Mouse (Mus musculus): Measurements from ENCODE around the gene Cep295. TPM values are rescaled to one million over a fixed set of nuclear protein-coding genes. Genes with fewer than 3 reads are reported as not detected.
"Not testable (repeated sequence)": the region's sequence is repeated elsewhere in the genome, so short reads cannot be mapped to it uniquely, and the experiment has no call there.

Cep295 gene
- polyA plus RNA-seq, 1 experiment from 2014 or later: 9.7 TPM

DNA sequence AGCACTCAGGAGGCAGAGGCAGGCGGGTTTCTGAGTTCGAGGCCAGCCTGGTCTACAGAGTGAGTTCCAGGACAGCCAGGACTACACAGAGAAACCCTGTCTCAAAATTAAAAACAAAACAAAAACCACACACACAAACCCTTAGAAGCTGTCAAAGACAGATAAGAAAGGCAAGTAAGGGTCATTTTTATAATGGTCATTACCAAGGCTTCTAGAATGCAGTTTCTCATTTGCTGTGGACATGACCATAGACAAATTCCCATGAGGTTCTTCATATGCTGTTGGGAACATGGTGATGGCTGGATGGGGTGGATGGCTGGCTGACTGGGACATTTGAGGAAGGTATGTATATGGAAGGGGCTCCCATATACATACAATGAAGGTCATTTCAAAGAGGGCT is 41.3 kb downstream of the Cep295 start:
- not testable (repeated sequence) for H3K27ac ChIP-seq; H3K79me2 ChIP-seq (ENCODE audit: inconsistent target)
- peaks cover 38% of the 10 kb centered on the region for H3K36me3 ChIP-seq (ENCODE audit: inconsistent target)

DNA sequence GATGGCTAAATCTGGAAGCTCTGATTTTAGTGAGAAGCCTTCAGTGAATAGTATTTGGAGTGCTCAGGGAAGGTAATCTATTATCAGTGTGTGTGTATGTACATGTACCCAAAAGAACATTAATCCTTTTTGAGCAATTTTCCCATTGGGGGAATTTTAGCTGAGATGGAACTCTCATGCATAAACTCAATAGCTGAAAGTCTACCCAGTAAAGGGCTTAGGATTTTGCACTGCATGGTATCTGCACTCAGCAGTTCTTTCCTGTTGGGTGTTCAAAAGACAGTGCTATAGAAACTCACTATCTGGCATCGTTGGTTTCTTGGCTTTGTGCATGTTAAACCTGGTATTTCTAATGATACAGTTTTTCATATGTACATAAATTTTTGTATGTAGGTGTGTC is 43.0 kb downstream of the Cep295 start:
- Histone ChIP-seq H3K27ac (no peak overlapping the region), H3K36me3 (ENCODE audit: inconsistent target) (peaks cover 48% of the 10 kb centered on the region), H3K4me3 (ENCODE audit: inconsistent target) (no peak overlapping the region), H3K79me2 (ENCODE audit: inconsistent target) (peaks cover 24% of the 10 kb centered on the region)
- 100% methylated on average over 1 of the region's 1 CpGs for WGBS (ENCODE audit: missing documents)

More for the DNA sequence above, 41.3 kb downstream of the Cep295 start:
- not testable (repeated sequence) for H3K4me3 ChIP-seq (ENCODE audit: inconsistent target)
- WGBS (ENCODE audit: missing documents): no CpG with 5 or more reads among the region's 2 CpGs

DNA sequence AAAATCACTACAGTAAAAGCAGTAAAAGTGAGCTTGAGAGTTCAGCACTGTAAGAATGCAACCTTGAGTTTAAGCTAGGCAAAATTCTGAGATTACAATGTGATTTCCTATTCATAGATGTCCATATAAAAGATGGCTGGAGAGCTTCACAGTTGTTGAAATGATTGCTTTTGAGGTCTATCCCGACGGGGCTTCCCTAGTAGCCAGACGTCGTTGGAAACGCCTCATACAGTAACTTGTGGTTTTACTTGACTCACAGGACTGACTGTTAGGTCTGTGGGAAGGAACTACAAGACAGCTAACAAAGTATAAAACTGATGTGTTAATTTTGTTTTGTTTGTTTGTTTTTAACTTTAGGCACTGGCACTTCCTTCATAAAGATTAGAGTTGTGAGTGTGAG is 44.0 kb downstream of the Cep295 start:
- Histone ChIP-seq H3K36me3 (ENCODE audit: inconsistent target) (peaks cover 56% of the 10 kb centered on the region), H3K4me3 (ENCODE audit: inconsistent target) (no peak overlapping the region), H3K79me2 (ENCODE audit: inconsistent target) (peaks cover 34% of the 10 kb centered on the region), H3K27ac (no peak overlapping the region)
- WGBS (ENCODE audit: missing documents): 76% methylated on average over 5 of the region's 5 CpGs

DNA sequence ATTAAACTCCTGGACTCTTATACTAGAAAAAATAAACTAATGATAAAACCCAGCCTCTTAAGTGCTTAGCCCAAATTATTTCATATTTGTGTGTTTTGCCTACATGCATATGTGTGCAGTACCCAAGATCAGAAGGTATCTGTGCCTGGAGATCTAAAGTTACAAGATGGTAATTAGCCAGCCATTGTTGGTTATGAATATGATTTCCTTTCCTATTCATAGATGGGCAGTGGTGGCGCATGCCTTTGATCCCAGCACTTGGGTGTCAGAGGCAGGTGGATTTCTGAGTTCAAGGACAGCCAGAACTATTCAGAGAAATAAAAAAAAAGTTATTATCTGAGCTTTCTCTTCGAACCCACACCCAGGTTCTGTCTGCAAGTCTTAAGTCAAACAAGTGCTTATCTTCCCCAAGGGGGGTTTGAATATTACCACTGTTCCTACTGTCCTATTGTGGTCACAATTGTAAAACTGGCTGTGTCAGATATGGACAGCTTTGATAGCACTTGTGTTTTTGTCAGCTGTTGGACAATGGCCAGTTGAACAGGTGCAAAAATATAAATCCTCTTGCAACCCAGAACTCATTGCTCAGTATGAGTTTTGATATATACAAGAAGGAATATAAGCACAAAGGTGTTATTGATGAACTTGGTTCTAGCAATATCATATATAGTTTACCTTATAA is 45.4 kb downstream of the Cep295 start:
- H3K36me3 ChIP-seq (ENCODE audit: inconsistent target): peaks cover 64% of the 10 kb centered on the region
- WGBS (ENCODE audit: missing documents): 95% methylated on average over 2 of the region's 2 CpGs
- no peak overlapping the region for H3K27ac ChIP-seq
- no peak overlapping the region for H3K4me3 ChIP-seq (ENCODE audit: inconsistent target)
- H3K79me2 ChIP-seq (ENCODE audit: inconsistent target): peaks cover 48% of the 10 kb centered on the region

DNA sequence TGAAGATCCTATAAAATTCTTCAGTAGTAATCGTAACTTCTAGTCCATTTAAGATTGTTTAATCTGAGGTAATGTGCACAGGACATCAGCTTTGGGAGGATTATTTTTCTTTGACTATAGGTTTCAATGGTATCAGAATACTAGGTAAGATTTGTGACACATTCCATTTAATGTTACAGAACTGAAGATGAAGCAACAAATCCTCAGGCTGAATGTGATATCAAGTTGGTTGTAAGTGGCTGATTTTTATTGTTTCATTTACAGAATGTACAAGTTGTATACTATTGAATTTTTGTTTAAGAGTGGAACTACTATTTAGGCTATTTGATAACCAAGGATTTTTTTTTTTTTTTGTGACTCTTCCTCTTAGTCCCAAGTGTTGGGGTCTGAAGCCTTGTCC is 47.4 kb downstream of the Cep295 start:
- Histone ChIP-seq H3K79me2 (ENCODE audit: inconsistent target) (peaks cover 65% of the 10 kb centered on the region), H3K36me3 (ENCODE audit: inconsistent target) (peaks cover 59% of the 10 kb centered on the region), H3K27ac (no peak overlapping the region), H3K4me3 (ENCODE audit: inconsistent target) (no peak overlapping the region)
- 100% methylated on average over 1 of the region's 1 CpGs for WGBS (ENCODE audit: missing documents)

DNA sequence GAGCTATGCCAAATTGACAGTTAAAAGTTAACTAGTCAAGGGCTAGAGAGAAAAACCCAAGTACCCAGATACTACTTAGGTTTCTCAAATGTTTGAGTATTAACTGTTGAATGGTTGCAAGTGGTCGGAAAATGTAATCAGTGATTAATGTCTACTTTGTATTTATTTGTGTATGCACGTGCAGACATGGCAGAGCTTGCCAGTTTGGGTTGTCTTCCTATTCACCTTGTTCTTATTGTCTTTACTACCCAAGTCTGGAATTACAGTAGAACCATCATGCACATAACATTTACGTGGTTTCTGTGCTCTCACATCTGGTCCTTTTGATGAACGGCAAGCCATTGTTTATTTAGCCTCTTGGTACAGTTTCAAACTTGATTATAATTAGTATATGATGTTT is 48.2 kb downstream of the Cep295 start:
- H3K36me3 ChIP-seq (ENCODE audit: inconsistent target): peaks cover 52% of the 10 kb centered on the region
- no peak overlapping the region for H3K4me3 ChIP-seq (ENCODE audit: inconsistent target)
- no peak overlapping the region for H3K27ac ChIP-seq
- 69% methylated on average over 3 of the region's 4 CpGs for WGBS (ENCODE audit: missing documents)
- H3K79me2 ChIP-seq (ENCODE audit: inconsistent target): peaks cover 72% of the 10 kb centered on the region

DNA sequence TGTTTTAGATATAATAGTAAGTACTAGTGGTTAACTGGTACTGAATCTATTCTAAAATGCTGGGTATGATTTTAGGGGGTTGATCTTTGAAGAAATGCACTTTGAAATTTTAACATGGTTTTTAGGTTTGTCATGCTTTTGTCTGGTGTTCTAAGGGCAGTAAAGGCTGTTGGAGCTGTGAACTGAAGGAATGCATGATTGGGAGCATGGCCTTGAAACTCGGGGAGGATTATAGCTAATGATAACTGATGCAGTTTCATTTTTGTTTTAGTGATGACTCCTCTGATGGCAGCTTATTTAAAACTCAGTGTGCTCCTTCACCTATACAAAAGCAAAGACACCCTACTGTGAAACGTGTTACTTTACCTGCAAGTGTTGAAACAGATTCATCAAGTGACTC is 49.3 kb downstream of the Cep295 start:
- H3K36me3 ChIP-seq (ENCODE audit: inconsistent target): peaks cover 41% of the 10 kb centered on the region
- H3K4me3 ChIP-seq (ENCODE audit: inconsistent target): no peak overlapping the region
- 40% methylated on average over 2 of the region's 2 CpGs for WGBS (ENCODE audit: missing documents)
- peaks cover 82% of the 10 kb centered on the region for H3K79me2 ChIP-seq (ENCODE audit: inconsistent target)
- H3K27ac ChIP-seq: no peak overlapping the region

DNA sequence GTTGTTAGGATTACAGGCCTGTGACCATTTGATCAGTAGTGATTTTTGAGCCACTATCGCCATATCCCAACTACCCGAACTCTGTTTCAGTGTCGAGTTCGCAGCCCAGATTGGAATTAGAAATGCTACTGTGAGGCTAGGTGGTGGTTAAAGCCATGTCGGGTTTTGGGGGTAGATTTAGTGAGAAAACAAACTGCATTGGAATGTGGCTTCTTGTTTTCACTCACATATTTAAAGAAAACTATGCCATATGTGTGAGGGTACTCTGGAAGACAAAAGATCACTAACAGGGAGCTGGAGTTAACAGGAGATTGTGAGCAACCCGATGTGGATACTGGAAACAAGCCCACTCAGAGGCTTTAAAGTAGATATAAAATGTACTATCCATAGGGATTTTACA is 50.3 kb downstream of the Cep295 start:
- Histone ChIP-seq H3K27ac (peak overlapping the region; percentile 64), H3K36me3 (ENCODE audit: inconsistent target) (peaks cover 33% of the 10 kb centered on the region), H3K79me2 (ENCODE audit: inconsistent target) (peaks cover 89% of the 10 kb centered on the region), H3K4me3 (ENCODE audit: inconsistent target) (peak overlapping the region; percentile 81)
- WGBS (ENCODE audit: missing documents): 10% methylated on average over 6 of the region's 6 CpGs

DNA sequence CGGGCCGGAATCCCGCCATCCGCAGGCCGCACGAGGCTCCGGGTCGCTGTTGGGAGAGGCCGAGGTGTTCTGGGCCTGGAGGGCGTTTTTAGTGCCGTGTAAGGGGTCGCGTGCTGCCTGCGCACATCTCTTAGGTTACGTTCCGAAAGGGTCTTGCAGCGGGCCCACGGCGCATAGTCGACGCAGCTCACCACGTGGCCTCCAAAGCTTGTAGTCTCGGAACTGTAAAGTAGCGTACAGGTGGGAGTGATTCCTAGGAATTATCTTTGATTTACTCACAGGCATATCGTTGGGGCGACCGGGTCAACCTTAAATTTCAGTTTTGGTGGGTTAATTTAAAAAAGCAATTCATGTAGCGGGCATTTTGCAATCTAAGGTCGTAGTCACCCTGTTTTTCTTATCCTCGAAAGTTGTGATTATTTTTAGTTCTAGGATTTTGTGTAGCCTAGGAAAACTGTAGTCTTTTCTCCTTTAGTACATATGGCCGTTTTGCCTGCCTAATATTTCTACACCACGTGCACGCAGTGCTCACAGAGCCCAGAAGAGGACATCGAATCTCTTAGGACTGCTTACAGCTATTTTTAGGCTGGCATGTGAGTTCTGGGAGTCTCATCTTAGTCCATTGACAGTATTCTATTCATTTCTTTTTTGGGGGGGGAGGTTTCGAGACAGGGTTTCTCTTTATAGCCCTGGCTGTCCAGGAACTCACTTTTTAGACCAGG is 51.0 kb downstream of the Cep295 start, which contains the start of gene 4931406C07Rik:
Gene 4931406C07Rik, minus strand, starts transcription at position 51 of the 722 bp plus-strand sequence.
- Histone ChIP-seq H3K4me3 (ENCODE audit: inconsistent target) (peak within 1 kb of the TSS; percentile 81), H3K36me3 (ENCODE audit: inconsistent target) (peaks cover 26% of the 10 kb centered on the region), H3K79me2 (ENCODE audit: inconsistent target) (peaks cover 82% of the 10 kb centered on the region), H3K27ac (peak within 1 kb of the TSS; percentile 64)
- WGBS (ENCODE audit: missing documents): under 1% methylated on average over 35 of the region's 35 CpGs

DNA sequence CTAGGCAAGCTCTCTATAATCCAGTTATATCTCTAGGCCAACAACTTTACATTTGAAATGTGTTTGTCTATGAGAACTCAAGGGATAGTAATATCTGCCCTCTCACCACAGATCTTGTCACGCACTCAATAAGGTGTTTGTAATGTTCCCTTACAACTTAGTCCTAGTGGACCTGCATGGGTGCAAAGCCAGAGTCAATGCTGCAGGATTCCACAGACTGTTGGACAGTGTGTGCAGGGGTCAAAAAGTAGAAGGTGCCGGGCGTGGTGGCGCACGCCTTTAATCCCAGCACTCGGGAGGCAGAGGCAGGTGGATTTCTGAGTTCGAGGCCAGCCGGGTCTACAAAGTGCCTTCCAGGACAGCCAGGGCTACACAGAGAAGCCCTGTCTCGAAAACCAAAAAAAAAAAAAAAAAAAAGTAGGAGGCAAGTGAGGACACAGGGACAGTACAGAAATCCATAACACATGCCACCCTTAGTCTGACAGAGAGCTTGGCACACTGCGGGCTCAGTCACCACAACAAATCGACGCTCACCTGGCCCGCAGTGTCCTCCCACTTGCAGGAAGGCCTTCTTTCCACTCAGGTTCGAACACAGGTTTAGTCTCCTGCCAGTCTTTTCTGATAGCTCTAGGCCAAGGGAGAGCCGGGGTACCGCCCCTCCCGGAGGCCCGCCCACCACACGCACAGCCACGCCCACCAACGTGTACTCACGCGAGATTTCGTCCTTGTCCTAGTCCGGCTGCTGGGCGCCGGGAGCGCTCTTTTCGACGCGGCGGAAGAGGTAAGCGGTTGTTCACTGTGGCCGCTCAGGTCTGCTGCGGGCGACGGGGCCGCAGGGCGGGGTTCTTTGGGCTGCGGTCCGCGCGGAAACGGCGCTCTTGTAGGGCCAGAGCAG is 51.8 kb downstream of the Cep295 start, which contains the start of gene Taf1d:
Gene Taf1d, plus strand, starts transcription at position 712 of the 895 bp plus-strand sequence.
- Histone ChIP-seq H3K27ac (peak within 1 kb of the TSS; percentile 64), H3K79me2 (ENCODE audit: inconsistent target) (peaks cover 76% of the 10 kb centered on the region), H3K36me3 (ENCODE audit: inconsistent target) (peaks cover 26% of the 10 kb centered on the region), H3K4me3 (ENCODE audit: inconsistent target) (peak within 1 kb of the TSS; percentile 81)
- WGBS (ENCODE audit: missing documents): 3% methylated on average over 38 of the region's 45 CpGs

DNA sequence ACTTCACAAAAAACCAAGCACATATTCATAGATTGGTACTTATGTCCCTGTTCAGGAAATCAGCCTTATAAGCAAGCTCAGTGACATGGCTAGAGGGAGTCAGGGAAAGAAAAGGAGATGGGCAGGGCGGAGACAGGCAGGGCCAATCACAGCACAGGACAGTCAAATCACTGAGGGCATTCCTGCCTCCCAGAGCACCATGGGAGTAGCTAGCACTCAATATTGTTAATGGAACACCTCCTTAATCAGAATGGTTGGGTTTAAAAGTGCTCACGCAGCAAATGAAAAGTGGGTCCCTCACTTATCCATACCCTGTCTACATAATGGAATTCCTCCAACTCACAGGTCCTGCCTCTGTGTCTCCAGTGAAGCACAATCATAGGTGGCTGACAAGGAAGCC is 54.7 kb downstream of the Cep295 start:
- H3K79me2 ChIP-seq (ENCODE audit: inconsistent target): peaks cover 48% of the 10 kb centered on the region
- H3K36me3 ChIP-seq (ENCODE audit: inconsistent target): no peaks in the 10 kb centered on the region
- WGBS (ENCODE audit: missing documents): 83% methylated on average over 2 of the region's 2 CpGs
- H3K4me3 ChIP-seq (ENCODE audit: inconsistent target): no peak overlapping the region
- H3K27ac ChIP-seq: no peak overlapping the region

DNA sequence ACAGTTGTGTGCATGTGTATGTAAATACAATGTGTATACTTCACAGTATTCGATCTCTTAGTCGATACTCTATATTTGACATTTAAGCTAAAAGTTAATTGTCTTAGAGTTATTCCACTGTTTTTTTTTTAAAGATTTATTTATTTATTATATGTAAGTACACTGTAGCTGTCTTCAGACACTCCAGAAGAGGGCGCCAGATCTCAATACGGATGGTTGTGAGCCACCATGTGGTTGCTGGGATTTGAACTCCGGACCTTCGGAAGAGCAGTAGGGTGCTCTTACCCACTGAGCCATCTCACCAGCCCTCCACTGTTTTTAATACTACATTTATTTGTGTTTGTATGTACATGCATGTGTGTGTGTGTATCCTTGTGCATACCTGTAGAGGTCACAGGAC is 55.6 kb downstream of the Cep295 start:
- H3K79me2 ChIP-seq (ENCODE audit: inconsistent target): peaks cover 39% of the 10 kb centered on the region
- H3K27ac ChIP-seq: peak overlapping the region; percentile 66
- not testable (repeated sequence) for H3K4me3 ChIP-seq (ENCODE audit: inconsistent target); H3K36me3 ChIP-seq (ENCODE audit: inconsistent target)
- WGBS (ENCODE audit: missing documents): 83% methylated on average over 6 of the region's 6 CpGs

DNA sequence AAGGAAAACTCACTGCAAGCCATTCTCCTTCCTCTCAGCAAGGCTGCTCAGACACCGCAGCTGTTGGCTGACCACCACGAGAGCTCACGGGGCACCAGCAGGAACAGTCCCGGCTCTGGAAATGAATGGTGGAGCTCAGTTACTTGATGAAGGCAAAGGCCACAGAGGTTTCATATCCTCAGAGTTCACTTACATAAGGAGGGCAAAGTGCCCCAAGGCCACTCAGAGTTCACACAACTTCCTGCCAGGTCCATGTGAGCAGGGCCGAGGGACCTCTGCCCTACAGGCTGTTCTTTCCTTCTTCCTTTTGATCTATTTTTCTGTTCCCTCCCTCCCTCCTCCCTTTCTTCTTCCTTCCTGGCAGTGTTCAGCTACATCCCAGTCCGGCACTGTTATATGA is 56.2 kb downstream of the Cep295 start:
- Histone ChIP-seq H3K4me3 (ENCODE audit: inconsistent target) (peak overlapping the region; percentile 8; the same call in 1 of the 2 replicates), H3K27ac (peak overlapping the region; percentile 66), H3K36me3 (ENCODE audit: inconsistent target) (no peaks in the 10 kb centered on the region), H3K79me2 (ENCODE audit: inconsistent target) (peaks cover 33% of the 10 kb centered on the region)
- WGBS (ENCODE audit: missing documents): 5% methylated on average over 6 of the region's 6 CpGs

DNA sequence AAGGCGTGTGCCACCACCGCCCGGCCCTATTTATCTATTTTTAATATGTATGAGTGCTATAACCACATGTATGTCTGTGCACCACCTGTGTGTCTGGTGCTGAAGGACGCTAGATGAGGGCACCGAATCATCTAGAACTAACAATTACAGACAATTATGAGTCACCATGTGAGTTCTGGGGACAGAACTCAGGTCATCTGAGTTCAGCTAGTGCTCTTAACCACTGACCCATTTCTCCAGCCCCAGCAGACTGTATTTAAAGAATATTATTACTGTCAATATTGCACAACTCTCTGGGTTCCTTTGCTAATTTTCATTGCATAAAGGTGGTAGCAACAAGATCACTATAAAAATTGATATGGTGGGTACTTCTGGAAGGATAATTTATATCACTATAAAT is 57.5 kb downstream of the Cep295 start:
- Histone ChIP-seq H3K4me3 (ENCODE audit: inconsistent target) (no peak overlapping the region), H3K79me2 (ENCODE audit: inconsistent target) (peaks cover 23% of the 10 kb centered on the region; the same call in 1 of the 2 replicates), H3K27ac (no peak overlapping the region), H3K36me3 (ENCODE audit: inconsistent target) (no peaks in the 10 kb centered on the region)
- WGBS (ENCODE audit: missing documents): 81% methylated on average over 5 of the region's 5 CpGs

Data from macrophage (primary cell).